In the genomic region with DNA sequence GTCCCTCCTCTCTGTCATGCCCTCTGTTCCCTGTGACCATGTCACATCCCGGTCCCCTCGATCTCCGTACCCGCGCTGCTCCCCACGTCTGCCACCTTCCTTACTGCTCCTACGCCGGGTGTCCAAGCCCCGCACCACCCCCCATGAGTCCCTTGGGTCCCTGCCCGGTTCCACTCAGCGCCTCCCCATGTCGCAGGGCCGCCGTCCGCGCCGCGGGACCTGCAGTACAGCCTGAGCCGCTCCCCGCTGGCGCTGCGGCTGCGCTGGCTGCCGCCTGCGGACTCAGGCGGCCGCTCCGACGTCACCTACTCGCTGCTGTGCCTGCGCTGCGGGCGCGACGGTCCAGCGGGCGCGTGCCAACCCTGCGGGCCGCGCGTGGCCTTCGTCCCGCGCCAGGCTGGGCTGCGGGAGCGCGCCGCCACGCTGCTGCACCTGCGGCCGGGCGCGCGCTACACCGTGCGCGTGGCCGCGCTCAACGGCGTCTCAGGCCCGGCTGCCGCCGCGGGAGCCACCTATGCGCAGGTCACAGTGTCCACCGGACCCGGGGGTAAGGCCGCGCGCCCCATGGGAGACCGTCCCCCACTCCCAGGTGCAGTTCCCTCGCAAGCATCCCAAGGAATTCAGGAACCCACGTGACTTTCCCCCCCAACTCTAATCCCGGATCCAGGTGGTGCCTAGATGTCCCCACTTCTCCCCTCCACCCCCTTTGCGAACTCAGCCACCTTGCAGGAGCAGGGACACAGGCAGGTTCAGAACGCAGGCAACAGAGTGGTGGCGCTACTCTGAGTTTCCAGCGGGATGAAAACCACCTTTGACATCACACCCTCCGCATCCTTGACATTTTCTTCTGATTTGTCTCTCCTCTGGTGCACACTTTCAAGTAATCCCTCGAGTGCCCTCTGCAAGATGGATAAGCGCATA, we compare ENCODE assay signal across 8 mouse cellular contexts. TPM values are rescaled to one million over a fixed set of nuclear protein-coding genes. Genes with fewer than 3 reads are reported as not detected.
DNase-seq lines count a peak whose midpoint lies in the region; ATAC-seq and TF ChIP-seq lines count a peak whose summit lies in the region.

No protein-coding gene starts in this region.

- no peak for TF ChIP-seq EP300 in heart, adult 2 months (IDR thresholded peaks at IDR 0.05; ENCODE audit: insufficient read depth, low read depth, low read length)

- peaks cover 97% of the 10 kb centered on the region for H3K27me3 ChIP-seq in heart, embryonic 10.5 days (ENCODE audit: insufficient read depth, poor library complexity, severe bottlenecking)
- H3K27me3 ChIP-seq in heart, adult 2 months (ENCODE audit: control insufficient read depth, insufficient read depth, low read length) = peaks cover 14% of the 10 kb centered on the region
- peaks cover 81% of the 10 kb centered on the region for H3K27me3 ChIP-seq in forebrain, embryonic 12.5 days
- peaks cover 5% of the 10 kb centered on the region; the same call in 1 of the 2 replicates for H3K27me3 ChIP-seq in midbrain, embryonic 16.5 days (ENCODE audit: control insufficient read depth, insufficient read depth, low read depth, low read length)

- H3K79me2 ChIP-seq in heart, adult 2 months (replicated peaks; ENCODE audit: control insufficient read depth, insufficient read depth, low read length) = no peaks in the 10 kb centered on the region

- H3K9me3 ChIP-seq in heart, embryonic 10.5 days = no peaks in the 10 kb centered on the region
- no peaks in the 10 kb centered on the region for H3K9me3 ChIP-seq in forebrain, embryonic 12.5 days
- no peaks in the 10 kb centered on the region for H3K9me3 ChIP-seq in midbrain, embryonic 16.5 days (replicated peaks; ENCODE audit: control insufficient read depth, low read length, poor library complexity, severe bottlenecking)

- WGBS in heart, embryonic 10.5 days = 2% methylated on average over 83 of the region's 83 CpGs
- 3% methylated on average over 83 of the region's 83 CpGs for WGBS in heart, adult 2 months
- 1% methylated on average over 81 of the region's 83 CpGs for WGBS in forebrain, embryonic 12.5 days
- 1% methylated on average over 82 of the region's 83 CpGs for WGBS in midbrain, embryonic 16.5 days

- peaks cover 16% of the 10 kb centered on the region for H3K4me1 ChIP-seq in heart, embryonic 10.5 days
- H3K4me1 ChIP-seq in heart, adult 2 months (ENCODE audit: control insufficient read depth, insufficient read depth, low read length) = no peaks in the 10 kb centered on the region
- H3K4me1 ChIP-seq in forebrain, embryonic 12.5 days = peaks cover 44% of the 10 kb centered on the region
- H3K4me1 ChIP-seq in midbrain, embryonic 16.5 days (ENCODE audit: control insufficient read depth, insufficient read depth, low read length) = peaks cover 21% of the 10 kb centered on the region

- H3K27ac ChIP-seq in heart, embryonic 10.5 days = no peak overlapping the region
- no peak overlapping the region for H3K27ac ChIP-seq in heart, adult 2 months
- no peak overlapping the region for H3K27ac ChIP-seq in forebrain, embryonic 12.5 days
- H3K27ac ChIP-seq in midbrain, embryonic 16.5 days (ENCODE audit: low read length) = peak overlapping the region; percentile 51; the same call in 1 of the 2 replicates

- peak; percentile 72; the same call in 1 of the 2 replicates for ATAC-seq in forebrain, embryonic 12.5 days (ENCODE audit: low FRiP score)
- ATAC-seq in midbrain, embryonic 16.5 days = peak; percentile 74

- intact Hi-C loops in heart, adult 2 months (cut with DNase I) = no loop called here

- TF ChIP-seq CTCF in heart, adult 2 months (IDR thresholded peaks at IDR 0.05) = no peak

- H3K4me3 ChIP-seq in heart, embryonic 10.5 days = peak overlapping the region; percentile 60
- no peak overlapping the region for H3K4me3 ChIP-seq in heart, adult 2 months
- peak overlapping the region; percentile 54 for H3K4me3 ChIP-seq in forebrain, embryonic 12.5 days (replicated peaks)
- peak overlapping the region; percentile 56 for H3K4me3 ChIP-seq in midbrain, embryonic 16.5 days (ENCODE audit: low read depth, low read length)

- no peak for TF ChIP-seq POLR2A in heart, adult 2 months (IDR thresholded peaks at IDR 0.05; ENCODE audit: insufficient read depth, low read depth, low read length)

- no peaks in the 10 kb centered on the region for H3K36me3 ChIP-seq in heart, embryonic 10.5 days
- no peaks in the 10 kb centered on the region for H3K36me3 ChIP-seq in heart, adult 2 months (ENCODE audit: control insufficient read depth, insufficient read depth, low read length)
- no peaks in the 10 kb centered on the region for H3K36me3 ChIP-seq in forebrain, embryonic 12.5 days (replicated peaks)
- H3K36me3 ChIP-seq in midbrain, embryonic 16.5 days (ENCODE audit: control insufficient read depth, insufficient read depth, low read length) = no peaks in the 10 kb centered on the region

- DNase-seq in heart, embryonic 10.5 days (ENCODE audit: low spot score) = no peak
- DNase-seq in heart, adult 2 months = no peak
- peak; percentile 20 for DNase-seq in adrenal gland, postnatal 25 days
- peak; percentile 35 for DNase-seq in left cerebral cortex, adult 11 months (ENCODE audit: low spot score)
- no peak for DNase-seq in urinary bladder, postnatal 25 days (ENCODE audit: low spot score)
- DNase-seq in kidney, adult 8-10 months = no peak

- no peak overlapping the region for H3K9ac ChIP-seq in heart, adult 2 months (ENCODE audit: low read depth, low read length)
- peak overlapping the region; percentile 50; the same call in 1 of the 2 replicates for H3K9ac ChIP-seq in forebrain, embryonic 12.5 days
- H3K9ac ChIP-seq in midbrain, embryonic 16.5 days (ENCODE audit: low read depth, low read length) = peak overlapping the region; percentile 79

- peak overlapping the region; percentile 84 for H3K4me2 ChIP-seq in forebrain, embryonic 12.5 days
- peak overlapping the region; percentile 76 for H3K4me2 ChIP-seq in midbrain, embryonic 16.5 days (ENCODE audit: low read length)

RNA-seq across cellular contexts. Expression of a gene that starts 14.1 kb away (rescaled TPM):
- 0.08 TPM in 1 of 2 replicates, not detected in the other for polyA plus RNA-seq in heart, embryonic 10.5 days (2016; fragmentation: Nextera tagmentation; extraction: Ambion mirVana)
- total RNA-seq in heart, adult 2 months (2021) = not detected
- polyA plus RNA-seq in heart, adult 2 months (2012; rRNA removed) = 0.02 TPM in 1 of 2 replicates, not detected in the other
- 2.0 and 3.8 TPM in 2 replicates for total RNA-seq in adrenal gland, postnatal 25 days (2021)
- 1.2 and 1.9 TPM in 2 replicates for polyA plus RNA-seq in forebrain, embryonic 12.5 days (2016; fragmentation: Nextera tagmentation; extraction: Ambion mirVana)
- 12.7 and 17.0 TPM in 2 replicates for polyA plus RNA-seq in midbrain, embryonic 16.5 days (2015; fragmentation: Nextera tagmentation; extraction: Ambion mirVana)

RNA-seq across cellular contexts. Expression of a gene that starts 32.8 kb away (rescaled TPM):
- 0.09 and 0.11 TPM in 2 replicates for polyA plus RNA-seq in heart, embryonic 10.5 days (2016; fragmentation: Nextera tagmentation; extraction: Ambion mirVana)
- total RNA-seq in heart, adult 2 months (2021) = under 1 TPM; 0.23 to 0.34 TPM
- polyA plus RNA-seq in heart, adult 2 months (2012; rRNA removed) = 0.41 and 0.88 TPM in 2 replicates
- total RNA-seq in adrenal gland, postnatal 25 days (2021) = 4.1 and 6.4 TPM in 2 replicates
- 5.6 and 9.7 TPM in 2 replicates for polyA plus RNA-seq in forebrain, embryonic 12.5 days (2016; fragmentation: Nextera tagmentation; extraction: Ambion mirVana)
- polyA plus RNA-seq in midbrain, embryonic 16.5 days (2015; fragmentation: Nextera tagmentation; extraction: Ambion mirVana) = 10.3 and 11.0 TPM in 2 replicates

RNA-seq across cellular contexts. Expression of a gene that starts 42.1 kb away (rescaled TPM):
- 11.6 and 12.7 TPM in 2 replicates for polyA plus RNA-seq in heart, embryonic 10.5 days (2016; fragmentation: Nextera tagmentation; extraction: Ambion mirVana)
- 1 to 10 TPM; 6.1 to 8.4 TPM for total RNA-seq in heart, adult 2 months (2021)
- polyA plus RNA-seq in heart, adult 2 months (2012; rRNA removed) = 5.9 and 7.5 TPM in 2 replicates
- total RNA-seq in adrenal gland, postnatal 25 days (2021) = 17.5 and 18.0 TPM in 2 replicates
- polyA plus RNA-seq in forebrain, embryonic 12.5 days (2016; fragmentation: Nextera tagmentation; extraction: Ambion mirVana) = 16.7 and 18.9 TPM in 2 replicates
- 16.1 and 17.0 TPM in 2 replicates for polyA plus RNA-seq in midbrain, embryonic 16.5 days (2015; fragmentation: Nextera tagmentation; extraction: Ambion mirVana)

RNA-seq across cellular contexts. Expression of a gene that starts 43.8 kb away (rescaled TPM):
- polyA plus RNA-seq in heart, embryonic 10.5 days (2016; fragmentation: Nextera tagmentation; extraction: Ambion mirVana) = 45.0 and 58.0 TPM in 2 replicates
- 10 to 100 TPM; 18.6 to 20.4 TPM for total RNA-seq in heart, adult 2 months (2021)
- polyA plus RNA-seq in heart, adult 2 months (2012; rRNA removed) = 26.3 and 28.0 TPM in 2 replicates
- 41.9 and 43.9 TPM in 2 replicates for total RNA-seq in adrenal gland, postnatal 25 days (2021)
- polyA plus RNA-seq in forebrain, embryonic 12.5 days (2016; fragmentation: Nextera tagmentation; extraction: Ambion mirVana) = 60.1 and 64.9 TPM in 2 replicates
- polyA plus RNA-seq in midbrain, embryonic 16.5 days (2015; fragmentation: Nextera tagmentation; extraction: Ambion mirVana) = 81.9 and 94.4 TPM in 2 replicates

RNA-seq across cellular contexts. Expression of a gene that starts 44.3 kb away (rescaled TPM):
- 25.8 and 39.3 TPM in 2 replicates for polyA plus RNA-seq in heart, embryonic 10.5 days (2016; fragmentation: Nextera tagmentation; extraction: Ambion mirVana)
- 10 to 100 TPM; 21.6 to 22.6 TPM for total RNA-seq in heart, adult 2 months (2021)
- 18.4 and 38.6 TPM in 2 replicates for polyA plus RNA-seq in heart, adult 2 months (2012; rRNA removed)
- total RNA-seq in adrenal gland, postnatal 25 days (2021) = 35.0 and 48.6 TPM in 2 replicates
- polyA plus RNA-seq in forebrain, embryonic 12.5 days (2016; fragmentation: Nextera tagmentation; extraction: Ambion mirVana) = 45.0 and 48.5 TPM in 2 replicates
- polyA plus RNA-seq in midbrain, embryonic 16.5 days (2015; fragmentation: Nextera tagmentation; extraction: Ambion mirVana) = 39.1 and 41.6 TPM in 2 replicates

Comparison
In these comparisons a context has a peak if more than half of its experiments do, and no peak if none do; other contexts are left out.
1. DNase-seq: peak in adrenal gland, postnatal 25 days (single experiment) and left cerebral cortex, adult 11 months (single experiment); none in heart, embryonic 10.5 days (single experiment), heart, adult 2 months (0 of 2), urinary bladder, postnatal 25 days (single experiment) and kidney, adult 8-10 months (0 of 2).